Mouse (Mus musculus): ENCODE data around the gene Kcnn1. TPM values are rescaled to one million over a fixed set of nuclear protein-coding genes. Genes with fewer than 3 reads are reported as not detected.
A peak's percentile ranks its signal among the peaks of the same experiment; 100 is the strongest.

Gene Kcnn1
- total RNA-seq, 1 experiment from 2014 or later: 3.8 TPM

DNA sequence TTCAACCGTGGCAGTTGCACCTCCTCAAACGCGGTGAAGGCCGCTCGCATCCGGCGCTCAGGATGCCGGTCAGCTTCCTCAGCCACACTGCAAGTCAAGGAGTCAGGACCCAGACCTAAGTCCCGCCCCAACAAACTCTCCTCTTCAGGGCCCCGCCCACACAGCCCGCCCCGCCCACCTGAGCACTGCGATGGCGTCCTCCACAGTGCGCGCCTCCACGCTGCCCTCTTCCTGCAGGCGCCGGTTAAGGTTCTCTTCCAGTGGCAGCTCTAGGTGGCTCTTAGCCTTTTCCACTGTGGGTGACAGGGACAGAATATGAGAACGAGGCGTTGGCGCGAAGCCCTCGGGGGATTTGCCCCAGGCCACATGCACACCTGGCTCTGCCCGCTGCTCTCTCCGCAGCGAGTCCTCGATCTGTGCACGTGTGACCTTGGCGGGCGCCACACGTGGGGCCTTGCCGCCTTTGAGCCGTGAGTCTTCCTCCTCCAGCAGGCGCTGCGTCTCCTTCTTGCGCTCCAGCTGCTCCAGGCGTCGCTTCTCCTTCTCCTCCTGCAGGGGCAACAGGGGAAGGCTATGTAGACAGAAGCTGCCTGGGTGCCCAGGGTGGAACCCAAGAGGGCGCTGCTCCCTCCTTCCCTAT lies 5.6 kb upstream of the Kcnn1 start:
- DNase-seq: peak; percentile 74

DNA sequence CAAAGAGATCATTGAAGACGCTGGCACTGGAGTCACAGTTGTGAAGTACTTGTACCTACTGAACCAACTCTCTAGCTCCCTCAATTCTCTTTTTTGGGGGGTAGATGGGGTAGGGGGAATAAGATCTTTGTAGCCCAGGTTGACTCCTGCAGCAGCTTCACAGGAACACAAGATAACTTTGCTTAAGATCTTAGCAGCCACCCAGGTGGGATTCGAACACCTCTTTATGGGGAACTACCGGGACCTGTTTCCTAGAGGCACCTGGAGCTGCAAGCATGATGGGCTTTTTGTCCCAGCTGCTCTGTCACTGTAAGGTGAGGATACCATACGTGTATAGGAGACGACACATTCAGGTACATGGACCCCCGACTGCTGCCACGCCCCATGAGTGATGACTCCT lies 3.5 kb upstream of the Kcnn1 start:
- DNase-seq: no peak

DNA sequence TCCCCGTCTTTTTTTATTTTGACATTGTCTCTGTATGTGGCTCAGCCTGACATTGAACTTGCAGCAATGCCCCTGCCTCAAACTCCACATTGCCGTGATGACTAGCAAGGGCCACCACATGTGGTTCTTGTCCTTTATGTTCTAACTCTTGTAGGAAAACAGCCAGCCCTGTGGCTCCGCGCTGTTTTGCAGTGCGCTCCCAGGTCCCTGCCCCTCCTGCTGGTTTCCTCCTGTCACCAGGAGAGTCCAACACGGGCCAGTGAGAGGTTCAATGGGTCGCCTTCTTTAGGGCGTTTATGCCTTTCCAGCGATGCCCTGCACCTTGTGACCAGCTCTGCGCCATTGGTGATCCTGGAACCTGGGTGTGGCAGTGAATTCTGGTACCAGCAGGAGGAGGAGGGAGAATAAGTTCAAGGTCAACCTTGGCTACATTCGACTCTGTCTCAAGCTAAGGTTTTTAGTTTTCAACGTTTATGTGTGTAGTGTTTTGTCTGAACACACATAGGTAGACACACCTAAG lies 3.0 kb upstream of the Kcnn1 start:
- peak; percentile 43 for DNase-seq

DNA sequence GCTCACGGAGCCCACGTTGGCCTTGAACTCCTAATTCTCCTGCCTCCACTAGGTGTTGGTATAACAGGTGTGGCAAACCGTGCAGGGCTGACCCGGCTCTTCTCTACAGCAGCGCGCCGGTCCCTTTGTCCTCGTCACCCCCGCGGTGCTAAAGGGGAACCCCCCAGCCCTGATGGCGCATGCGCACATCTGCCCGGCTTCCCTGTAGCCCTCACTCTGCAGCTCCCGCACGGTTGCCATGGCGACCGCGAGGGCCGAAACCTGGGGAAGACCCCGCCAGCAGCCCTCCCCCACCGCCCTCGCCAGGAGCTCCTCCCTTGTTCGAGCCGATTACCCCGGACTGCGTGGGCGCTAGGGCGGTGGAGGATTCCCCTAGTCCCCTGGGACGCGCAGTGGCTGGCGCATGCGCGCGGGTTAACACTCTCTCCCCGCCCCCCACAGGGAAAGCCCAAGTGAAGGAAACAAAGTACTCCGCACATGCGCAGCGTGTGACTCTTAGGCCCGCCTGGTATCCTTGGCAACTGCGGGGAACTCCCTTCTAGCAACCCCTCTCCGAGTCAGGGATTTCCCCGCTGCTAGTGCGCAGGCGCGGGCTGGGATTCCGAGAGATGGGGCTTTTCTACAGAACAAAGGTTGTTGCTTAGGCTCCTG lies 2.4 kb upstream of the Kcnn1 start:
- DNase-seq: peak; percentile 100

DNA sequence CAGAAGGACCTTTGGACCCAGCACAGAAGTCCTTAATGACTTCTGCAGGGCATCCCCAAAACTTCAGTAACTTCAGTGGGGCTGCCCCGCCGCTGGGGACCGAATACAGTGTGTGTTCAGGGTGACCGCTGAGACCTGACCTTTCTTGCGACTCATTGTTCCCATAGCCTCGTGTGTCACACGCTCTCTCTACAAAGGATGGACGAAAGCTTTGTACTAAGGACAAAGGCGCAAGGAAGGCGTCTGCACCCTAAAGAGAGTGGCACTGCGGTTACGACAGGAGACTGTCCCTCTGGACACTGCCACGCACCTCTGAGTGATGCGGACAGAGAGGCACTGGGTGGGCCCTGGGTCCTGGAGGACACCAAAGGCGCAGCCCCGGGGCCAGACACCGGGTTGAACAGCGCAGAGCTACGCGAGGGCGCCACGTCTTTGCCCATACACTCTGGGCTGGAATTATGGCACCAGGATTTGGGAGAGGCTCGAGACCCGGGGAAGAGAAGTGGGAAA lies 1.7 kb upstream of the Kcnn1 start:
- DNase-seq: peak; percentile 39

DNA sequence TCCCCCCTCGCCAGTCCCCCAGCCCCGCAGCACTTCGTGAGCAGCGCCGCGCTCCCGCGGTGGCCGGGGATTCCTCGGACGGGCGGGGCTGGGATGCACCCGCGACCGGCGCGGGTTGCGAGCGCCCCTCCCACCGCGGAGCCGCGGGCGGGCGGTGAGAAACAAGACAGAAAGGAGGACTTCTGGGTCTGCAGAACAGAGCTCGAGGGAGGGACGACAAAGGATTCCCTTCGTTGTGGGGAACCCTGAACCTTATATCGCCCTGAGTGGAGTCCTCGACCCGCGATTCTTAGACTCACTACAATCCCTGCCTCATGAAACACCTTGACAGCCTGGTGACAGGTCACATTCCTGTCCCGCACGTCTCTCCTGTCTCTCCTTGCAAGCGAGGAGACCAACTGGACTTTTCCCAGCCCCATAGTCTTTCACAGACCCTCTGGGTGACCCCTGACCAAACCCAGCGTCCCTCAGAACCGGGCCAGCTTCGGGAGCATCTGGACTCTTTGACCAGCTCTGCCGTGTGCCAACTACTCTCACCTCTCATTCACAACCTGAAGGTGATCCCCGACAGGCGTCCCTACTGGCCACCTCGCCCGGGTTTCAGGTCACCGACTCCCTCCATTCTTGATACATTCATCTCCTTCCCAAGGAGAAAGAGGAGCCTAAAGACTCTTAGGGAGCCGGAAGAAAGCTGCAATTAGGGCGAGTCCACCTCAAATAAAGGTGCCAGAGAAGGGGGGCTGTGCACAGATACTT lies 1.1 kb upstream of the Kcnn1 start:
- DNase-seq: no peak

DNA sequence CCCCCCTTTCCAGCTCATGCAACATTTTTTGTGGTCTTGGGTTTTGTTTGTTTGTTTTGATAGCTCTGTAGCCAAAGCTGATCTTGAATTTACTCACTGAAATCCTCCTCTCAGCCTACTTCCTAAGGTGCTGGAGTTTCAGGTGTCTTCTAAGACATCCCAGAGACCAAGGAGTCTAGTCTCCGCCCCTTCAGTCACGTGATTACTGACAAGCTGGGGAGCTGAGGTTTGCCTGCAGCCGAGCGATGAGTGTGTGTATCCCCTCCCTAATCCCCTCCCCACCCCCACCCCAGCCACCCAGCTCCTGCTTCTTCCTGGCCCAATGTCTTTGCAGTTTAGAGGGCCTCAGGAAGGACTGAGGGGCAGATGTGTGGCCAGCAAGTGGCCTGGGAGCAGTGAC lies 5.5 kb downstream of the Kcnn1 start:
- no peak for DNase-seq

DNA sequence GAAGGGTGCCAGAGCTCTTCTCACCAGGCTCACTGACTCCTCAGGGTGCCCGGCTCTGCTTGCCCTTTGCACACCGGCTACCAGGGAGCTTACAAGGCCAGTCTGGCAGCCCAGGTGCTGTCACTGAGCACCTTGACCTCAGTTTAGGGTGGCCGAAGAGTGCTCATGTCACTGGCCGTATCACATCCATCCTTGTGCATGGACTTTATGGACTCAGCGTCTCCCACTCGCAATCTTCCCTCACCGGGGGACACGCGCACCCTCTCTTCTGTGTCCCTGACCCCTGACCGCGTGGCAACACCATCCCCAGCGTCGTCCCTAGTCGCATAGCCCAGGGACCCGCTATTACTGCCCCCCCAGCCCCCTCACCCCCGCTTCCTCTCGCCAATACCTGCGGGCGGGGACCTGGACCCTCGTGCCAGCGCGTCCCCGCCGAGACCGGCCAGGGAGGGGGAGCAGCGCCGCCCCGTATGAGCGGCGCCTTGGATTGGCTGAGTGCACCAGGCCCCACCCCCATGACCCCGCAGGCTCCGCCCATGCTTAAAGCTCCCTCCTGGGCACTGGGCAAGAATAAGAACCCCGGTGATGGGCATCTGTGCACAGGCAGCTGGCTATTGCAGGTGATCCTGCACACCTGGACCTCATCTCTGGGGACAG lies 6.4 kb downstream of the Kcnn1 start:
- peak; percentile 86 for DNase-seq

DNA sequence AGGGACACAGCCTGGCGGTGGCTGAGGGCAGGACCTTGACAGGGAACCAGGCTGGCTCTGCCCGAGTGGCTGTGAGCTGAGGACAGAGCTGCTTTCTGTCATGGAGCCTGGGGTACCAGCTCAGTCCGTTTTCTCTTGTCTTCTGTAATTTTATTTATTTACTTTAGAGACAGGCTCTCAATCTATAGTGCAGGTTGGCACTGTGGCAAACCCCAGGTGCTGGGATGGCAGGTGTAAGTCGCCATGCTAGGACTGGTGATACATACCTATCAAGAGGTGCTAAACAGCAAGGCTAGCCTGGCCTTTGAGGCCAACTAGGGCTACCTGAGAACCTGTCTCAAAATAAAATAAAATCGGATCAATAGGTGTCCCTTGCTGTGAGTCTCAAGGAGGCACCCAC lies 7.0 kb downstream of the Kcnn1 start:
- no peak for DNase-seq

DNA sequence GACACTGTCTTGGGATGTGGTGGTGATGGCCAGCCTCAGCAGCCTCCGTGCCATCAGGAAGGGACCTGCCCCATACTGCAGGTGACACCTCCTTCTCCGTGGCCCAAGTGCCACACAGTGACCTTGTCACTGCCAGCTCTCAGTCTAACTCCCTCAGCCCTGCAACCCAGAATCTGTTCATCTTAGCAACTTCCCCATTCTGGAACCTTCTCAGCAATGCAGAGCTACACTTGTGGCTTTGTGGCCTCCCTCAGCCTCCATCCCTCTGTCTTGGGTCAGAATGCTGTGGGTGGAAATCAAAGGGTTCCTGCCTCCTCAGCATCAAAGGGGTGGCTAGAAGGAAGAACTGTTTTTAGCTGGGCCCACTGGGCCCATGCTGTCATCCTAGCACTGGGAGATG lies 9.2 kb downstream of the Kcnn1 start:
- DNase-seq: no peak

DNA sequence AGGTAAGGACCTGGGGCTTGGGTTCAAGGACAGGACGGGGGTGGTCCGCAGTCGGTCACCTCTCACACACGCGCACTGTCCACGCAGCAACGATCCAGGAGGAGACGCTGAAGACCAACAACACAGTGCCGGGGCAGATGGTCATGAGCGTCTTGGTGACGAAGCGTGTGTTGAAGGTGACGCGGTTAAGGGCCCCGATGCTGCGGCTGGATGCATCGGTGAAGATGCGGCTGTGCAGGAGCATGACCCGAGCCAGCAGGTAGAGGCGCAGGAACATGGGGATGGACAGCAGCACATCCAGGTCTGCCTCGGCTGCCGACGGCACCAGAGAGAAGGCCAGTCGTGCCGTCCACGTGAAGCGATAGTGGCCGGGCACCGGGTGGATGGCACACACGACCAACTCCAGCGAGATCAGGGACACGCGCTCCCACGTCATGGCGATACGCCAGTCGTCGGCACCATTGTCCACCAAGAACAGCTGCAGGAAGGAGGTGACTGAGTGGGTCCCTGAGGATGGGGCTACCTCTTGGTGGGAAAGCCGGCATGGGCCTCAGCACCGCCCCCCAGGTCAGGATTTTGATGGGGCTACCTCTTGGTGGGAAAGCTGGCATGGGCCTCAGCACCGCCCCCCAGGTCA lies 10.3 kb downstream of the Kcnn1 start:
- DNase-seq: no peak

DNA sequence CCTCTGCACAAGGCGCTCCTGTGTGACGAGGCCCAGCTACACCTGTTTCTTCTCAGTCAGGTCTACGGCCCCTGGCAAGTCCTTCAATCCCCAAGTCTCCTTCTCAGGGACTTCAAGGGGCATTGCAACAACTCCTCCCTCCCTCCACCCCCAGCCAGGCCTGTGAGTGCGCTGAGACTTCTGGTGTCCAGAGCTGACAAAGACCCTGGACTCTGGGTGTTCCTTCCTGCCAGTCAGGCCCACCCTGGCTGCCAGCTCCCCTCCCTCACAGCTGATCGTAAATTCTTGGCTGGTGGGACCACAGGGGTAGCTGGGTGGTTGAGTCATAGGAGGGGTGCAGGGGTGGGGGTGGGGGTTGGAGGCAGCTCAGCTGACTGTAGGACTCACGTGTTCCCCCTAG lies 11.2 kb downstream of the Kcnn1 start:
- no peak for DNase-seq

DNA sequence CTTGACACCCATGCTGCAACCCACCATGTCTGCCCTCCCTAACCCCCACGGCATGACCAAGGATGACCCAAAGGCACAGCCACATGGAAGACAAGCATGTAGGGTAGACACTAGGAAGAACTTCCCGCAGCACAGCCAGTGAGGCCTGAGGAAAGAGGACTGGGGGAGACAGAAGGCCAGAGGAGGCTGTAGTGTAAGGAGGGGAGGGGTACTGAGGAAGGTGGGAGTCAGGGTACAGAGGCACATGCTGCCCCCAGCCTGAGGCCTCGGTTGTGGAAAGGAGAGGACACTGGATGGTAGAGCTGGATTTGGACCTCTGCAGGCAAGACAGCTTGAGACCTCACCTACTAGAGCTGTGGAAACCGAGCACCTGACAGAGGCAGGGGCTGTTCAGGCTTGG lies 12.1 kb downstream of the Kcnn1 start:
- DNase-seq: no peak

DNA sequence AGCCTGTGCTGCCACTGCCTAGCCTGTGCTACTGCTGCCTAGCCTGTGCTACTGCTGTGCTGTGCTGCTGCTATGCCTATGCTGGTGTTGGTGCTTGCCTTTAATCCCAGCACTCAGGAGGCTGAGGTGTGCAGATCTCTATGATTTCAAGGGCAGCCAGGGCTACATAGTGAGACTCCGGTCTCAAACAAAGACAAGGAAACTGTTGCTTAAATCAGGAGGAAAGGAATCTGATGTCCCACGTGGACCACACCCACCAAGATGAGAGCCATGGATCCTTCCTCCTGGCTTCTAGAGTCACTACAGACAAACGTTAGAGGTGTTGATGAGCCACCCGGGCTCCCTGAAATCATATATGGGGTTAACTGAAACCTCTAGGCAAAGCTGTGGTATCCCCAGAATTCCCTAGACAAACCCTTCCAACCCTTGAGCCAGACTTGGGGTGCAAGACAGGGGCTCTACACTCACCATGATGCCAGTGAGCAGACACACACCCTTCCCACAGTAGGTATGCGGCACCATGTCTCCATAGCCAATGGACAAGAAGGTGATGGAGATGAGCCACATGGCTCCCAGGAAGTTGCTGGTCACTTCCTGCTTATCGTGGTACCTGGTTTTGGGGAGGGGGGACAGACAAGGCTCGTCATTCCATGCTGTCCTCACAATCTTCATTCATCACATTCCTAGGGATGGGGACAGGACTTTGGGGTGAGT lies 12.8 kb downstream of the Kcnn1 start:
- DNase-seq: no peak

DNA sequence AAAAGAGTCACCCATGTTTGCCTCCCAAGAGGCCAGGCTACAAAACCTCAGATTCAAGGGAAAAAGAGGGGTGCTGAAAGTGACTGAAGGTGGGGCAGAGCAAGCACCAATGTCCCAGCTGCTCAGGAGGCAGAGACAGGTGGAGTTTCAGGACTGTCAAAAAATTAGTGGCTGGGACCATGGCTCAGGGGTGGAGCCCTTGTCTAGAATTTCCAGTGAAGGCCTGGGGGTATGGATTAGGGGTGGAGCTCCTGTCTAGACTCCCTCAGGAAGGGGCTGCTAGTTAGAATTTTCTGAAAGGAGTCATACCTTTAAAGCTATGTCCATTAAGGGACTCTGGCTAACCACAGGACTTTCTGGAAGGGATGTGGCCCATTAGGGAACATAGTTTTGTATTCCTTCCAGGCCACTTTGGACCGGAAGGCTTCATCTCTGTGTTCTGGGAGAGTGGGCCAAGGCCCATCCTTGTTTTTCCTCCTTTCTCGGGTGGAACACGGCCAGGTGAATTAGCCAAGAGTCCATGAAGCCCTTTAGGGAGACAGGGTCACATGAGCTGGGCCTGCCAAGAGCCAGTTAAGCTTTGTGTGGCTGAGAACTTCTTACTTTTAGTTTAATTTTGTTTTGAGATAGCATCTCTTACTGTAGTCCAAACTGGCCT lies 13.6 kb downstream of the Kcnn1 start:
- peak; percentile 59 for DNase-seq

DNA sequence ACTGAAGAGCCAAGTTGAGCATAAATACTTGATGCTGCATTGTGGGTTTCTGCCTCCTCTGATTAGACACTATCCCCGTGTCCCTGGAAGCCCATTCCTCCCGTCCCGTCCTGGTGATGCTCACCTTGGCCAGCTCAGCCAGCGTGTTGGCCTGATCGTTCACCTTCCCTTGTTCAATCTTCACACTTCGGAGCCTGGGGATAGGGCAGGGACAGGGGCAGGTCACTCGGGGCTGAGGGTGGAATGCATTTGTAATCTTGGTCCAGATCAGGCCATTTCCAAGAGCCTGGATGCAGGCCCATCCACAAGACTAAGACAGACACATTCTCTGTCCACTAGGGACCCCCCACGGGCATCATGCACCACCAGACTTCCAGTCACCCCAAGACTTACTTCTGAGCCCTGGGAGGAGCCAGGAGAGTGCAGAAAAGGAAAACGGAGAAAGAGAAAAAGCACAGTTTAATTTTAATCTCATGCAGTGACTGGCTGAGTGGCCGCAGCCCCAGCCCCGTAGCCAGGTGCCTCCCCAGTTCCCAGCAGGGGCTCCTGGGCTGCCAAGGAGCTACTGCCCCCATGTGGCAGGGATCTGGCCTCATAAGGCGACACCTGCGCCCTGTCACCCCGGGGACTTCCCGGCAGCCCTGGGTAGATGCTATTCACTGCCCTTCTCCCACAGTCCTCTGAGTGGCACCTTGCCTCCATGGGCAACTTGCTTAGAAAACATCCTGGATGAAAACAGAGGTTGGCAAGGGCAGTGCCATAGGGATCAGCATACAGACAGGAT lies 16.5 kb downstream of the Kcnn1 start:
- no peak for DNase-seq

DNA sequence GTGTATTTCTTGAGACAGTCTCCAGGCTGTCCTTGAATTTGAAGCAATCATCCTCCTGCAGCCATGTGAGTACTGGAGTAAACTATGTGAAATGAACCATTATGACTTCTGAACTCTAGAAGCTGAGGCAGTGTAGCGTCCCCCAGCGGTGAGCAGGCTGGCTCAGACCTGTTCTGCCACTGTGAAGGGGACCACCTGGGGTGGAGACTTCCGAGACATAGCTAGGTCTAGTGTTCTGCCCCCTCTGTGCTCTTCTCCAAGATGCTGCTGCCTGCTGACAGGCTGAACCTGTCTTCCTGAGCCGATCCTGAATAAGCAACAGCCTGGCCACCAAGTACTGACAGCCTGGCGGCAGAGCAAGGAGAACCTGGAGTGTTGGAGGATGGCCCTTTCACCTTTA lies 17.9 kb downstream of the Kcnn1 start:
- DNase-seq: no peak

DNA sequence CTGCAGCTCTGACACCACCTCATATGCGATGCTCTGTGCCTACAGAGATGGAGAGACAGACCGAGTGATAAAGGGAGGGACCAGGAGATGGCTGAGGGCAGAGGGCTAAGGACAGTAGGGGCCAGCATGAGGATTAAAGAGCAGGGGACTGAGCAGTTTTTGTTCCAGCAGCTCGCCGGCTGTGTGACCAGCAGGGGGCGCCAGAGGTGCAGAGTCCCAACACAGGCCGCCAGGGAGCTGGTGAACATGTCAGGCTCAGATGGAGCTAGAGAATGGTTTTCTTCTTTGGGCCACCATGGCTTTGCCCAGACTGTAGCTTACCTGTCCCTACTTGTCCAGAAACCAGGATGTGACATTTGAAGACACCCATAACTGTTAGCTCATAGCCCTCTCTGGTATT lies 18.5 kb downstream of the Kcnn1 start:
- DNase-seq: peak; percentile 95

DNA sequence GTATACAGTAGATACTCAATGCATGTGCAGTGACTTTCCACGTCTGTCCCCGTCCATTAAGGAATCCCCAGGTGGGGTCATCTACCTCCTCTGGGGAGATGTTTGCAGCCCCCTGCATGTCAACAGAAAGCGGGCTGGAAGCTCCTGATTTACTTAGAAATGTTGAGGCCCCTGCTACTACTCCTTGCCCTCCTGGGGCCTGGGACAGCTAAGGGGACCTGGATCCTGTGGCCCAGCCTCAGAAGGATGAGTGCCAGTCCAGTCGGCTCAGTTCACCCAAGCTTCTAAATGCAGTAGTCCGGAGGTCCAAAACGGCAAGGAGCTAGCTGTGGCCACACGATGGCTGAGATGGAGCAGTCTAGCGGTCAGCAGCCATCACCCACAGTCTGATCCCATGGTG lies 19.1 kb downstream of the Kcnn1 start:
- DNase-seq: no peak

DNA sequence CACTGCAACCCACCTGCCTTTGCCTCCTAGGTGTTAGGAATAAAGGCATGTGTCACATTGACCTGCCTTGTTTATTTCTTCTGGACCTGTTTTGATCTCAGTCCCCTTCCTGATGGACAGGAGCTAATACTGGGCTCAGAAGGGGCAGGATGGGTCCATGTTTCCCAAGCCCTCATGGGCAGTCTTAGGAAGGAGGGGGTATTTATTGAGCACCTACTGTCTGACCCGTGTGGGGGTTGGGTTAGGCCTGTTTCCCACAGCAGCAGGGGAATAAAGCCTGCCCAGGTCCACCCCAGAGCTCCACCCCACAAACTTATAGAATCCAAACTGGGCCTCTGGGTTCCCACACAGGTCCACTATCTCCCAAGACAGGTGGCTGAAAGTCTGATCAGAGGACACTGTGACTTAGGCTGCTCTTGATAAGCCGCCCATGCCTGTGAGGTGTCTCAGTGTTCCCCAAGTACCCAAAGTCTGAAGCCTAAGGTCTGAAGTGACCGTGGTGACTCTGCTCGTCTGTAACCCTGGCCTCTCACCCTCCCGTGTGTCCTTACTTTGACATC lies 19.8 kb downstream of the Kcnn1 start:
- DNase-seq: no peak
